Mouse (Mus musculus) liver, embryonic 16.5 days (tissue): ENCODE measurements around the gene Rc3h2. TPM values are rescaled to one million over a fixed set of nuclear protein-coding genes. Genes with fewer than 3 reads are reported as not detected.

Experiments used
- ATAC-seq: fragments of 200-750 bp; cut with Nextera tagmentation; 2 replicates; pipeline ENCODE4 v1.8.0; 2017; ENCODE audit warnings: low read depth, mild to moderate bottlenecking, moderate number of reproducible peaks, moderate library complexity
- H3K27ac ChIP-seq: fragments of 300-500 bp; sonication (generic); 2 replicates; pipeline ENCODE4 v1.5.1; 2014; ENCODE audit warnings: mild to moderate bottlenecking, low read length
- H3K27me3 ChIP-seq: fragments of 300-500 bp; sonication (generic); 2 replicates; pipeline ENCODE4 v1.6.1; 2014; ENCODE audit warnings: low read depth, low read length, mixed read lengths; ENCODE audit not compliant: control insufficient read depth, insufficient read depth
- H3K36me3 ChIP-seq: fragments of 300-500 bp; sonication (generic); 2 replicates; pipeline ENCODE4 v1.6.1; 2014; ENCODE audit warnings: mild to moderate bottlenecking; ENCODE audit not compliant: control insufficient read depth, insufficient read depth
- H3K4me1 ChIP-seq: fragments of 300-500 bp; sonication (generic); 2 replicates; pipeline ENCODE4 v1.6.1; 2014; ENCODE audit warnings: low read depth, low read length, mixed read lengths; ENCODE audit not compliant: control insufficient read depth
- H3K4me2 ChIP-seq: fragments of 300-500 bp; sonication (generic); 2 replicates; pipeline ENCODE4 v1.6.1; 2014; ENCODE audit warnings: low read depth, low read length, mixed read lengths
- H3K4me3 ChIP-seq: fragments of 300-500 bp; sonication (generic); 2 replicates; pipeline ENCODE4 v1.5.1; 2014; ENCODE audit warnings: low read depth, mild to moderate bottlenecking, low read length
- H3K9ac ChIP-seq: fragments of 300-500 bp; sonication (generic); 2 replicates; pipeline ENCODE4 v1.6.1; 2014; ENCODE audit warnings: low read depth, low read length
- H3K9me3 ChIP-seq: fragments of 300-500 bp; sonication (generic); replicated peaks from 2 replicates; pipeline ENCODE4 v1.6.1; 2016; ENCODE audit warnings: low read length; ENCODE audit not compliant: control insufficient read depth
- WGBS: fragments of 180-500 bp; shearing (Covaris S2); extraction: QIAGEN DNeasy Blood & Tissue Kit; methylation state at CpG from one replicate; pipeline ENCODE4 v1.1.7; 2014; ENCODE audit not compliant: insufficient replicate concordance; 5-methylcytosine and 5-hydroxymethylcytosine counted together
- polyA plus RNA-seq: library from polyadenylated mRNA; unstranded; fragments of >200 nt; fragmentation: Nextera tagmentation; extraction: Ambion mirVana; gene quantifications from 2 replicates; pipeline ENCODE4 v1.2.1, GENCODE M21; 2015

Gene Rc3h2
- polyA plus RNA-seq, result 4.2 and 4.6 TPM in 2 replicates

DNA sequence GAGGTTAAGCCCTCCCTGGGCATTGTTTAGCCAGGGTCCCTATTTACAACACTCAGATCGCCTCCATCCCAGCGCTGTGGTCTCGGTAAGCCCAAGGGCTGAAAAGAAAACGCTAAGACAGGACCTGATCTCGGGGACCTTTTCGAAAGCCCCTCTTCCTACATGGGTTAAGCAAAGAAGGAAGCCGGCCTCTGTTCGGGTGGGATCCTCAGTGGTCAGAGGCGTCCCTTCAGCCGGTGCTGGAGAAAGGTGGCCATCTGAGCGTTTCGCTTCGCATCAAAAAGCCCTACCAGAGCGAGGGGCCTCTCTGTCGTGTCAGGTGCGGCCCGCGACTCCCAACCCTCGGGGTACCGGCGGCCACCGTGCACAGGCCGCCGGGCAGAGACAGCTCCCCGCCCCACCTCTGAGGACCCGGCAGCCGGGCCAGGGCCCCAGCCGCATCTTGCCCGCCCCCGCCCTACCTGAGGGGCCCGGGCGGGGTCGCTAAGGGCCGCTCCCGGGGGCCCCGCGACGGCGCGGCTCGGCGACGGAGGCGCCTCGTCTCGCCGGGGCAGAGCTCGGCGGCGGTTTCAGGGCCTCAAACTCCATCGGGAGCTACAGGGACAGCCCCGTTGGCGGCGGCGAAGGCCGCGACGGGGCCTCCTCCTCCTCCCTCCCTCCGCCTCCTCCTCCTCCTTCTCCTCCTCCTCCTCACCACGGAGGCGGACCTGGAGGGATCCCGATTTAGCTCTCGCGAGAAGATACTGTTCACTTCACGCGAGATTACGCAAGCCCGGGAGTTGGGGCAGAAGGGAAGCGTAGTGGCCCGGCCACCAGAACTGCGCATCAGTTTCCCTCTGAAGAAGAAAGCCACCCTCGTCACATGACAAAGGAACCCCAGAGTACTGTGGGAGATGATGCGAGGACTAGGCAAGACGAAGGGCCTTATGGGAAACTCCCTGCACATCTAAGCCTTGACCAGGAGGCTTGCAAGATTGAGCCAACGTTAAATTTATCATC, at the start of gene Rc3h2:
TSS of gene Rc3h2 (minus strand) at position 598 of the 999 bp plus-strand sequence.
- H3K4me3 ChIP-seq, result peak within 1 kb of the TSS; percentile 88
- whole genome bisulfite sequencing, result under 1% methylated on average over 70 of the region's 75 CpGs
- H3K9me3 ChIP-seq, result no peaks in the 10 kb centered on the region
- ATAC-seq, result peak; percentile 96
- H3K36me3 ChIP-seq, result no peaks in the 10 kb centered on the region
- H3K27ac ChIP-seq, result peak within 1 kb of the TSS; percentile 94
- H3K4me2 ChIP-seq, result peak within 1 kb of the TSS; percentile 89
- no peaks in the 10 kb centered on the region for H3K27me3 ChIP-seq
- peak within 1 kb of the TSS; percentile 96 for H3K9ac ChIP-seq
- H3K4me1 ChIP-seq, result peaks cover 8% of the 10 kb centered on the region

DNA sequence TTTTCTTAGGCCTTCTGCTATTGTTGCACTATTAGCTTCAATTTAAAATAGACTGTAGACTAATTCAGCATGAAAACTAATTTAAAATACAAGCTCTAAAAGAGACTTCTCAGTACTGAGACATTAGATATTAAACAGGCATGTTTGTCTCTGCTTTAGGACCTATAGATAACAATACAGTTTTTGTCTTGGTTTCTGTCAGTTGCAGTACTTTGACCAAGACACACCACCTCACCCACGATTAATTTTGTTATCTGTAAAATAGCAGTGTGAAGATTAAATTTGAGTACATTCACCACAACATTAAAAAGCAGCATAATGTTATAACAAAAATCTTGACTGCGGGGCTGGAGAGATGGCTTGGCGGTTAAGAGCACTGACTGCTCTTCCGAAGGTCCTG, 43.6 kb upstream of the Rc3h2 start:
- Histone ChIP-seq H3K4me2 (no peak overlapping the region), H3K27ac (no peak overlapping the region), H3K9me3 (no peaks in the 10 kb centered on the region), H3K36me3 (peaks cover 7% of the 10 kb centered on the region), H3K27me3 (no peaks in the 10 kb centered on the region), H3K4me1 (no peaks in the 10 kb centered on the region), H3K9ac (no peak overlapping the region), H3K4me3 (no peak overlapping the region)
- WGBS, result 62% methylated on average over 4 of the region's 4 CpGs
- no peak for ATAC-seq

DNA sequence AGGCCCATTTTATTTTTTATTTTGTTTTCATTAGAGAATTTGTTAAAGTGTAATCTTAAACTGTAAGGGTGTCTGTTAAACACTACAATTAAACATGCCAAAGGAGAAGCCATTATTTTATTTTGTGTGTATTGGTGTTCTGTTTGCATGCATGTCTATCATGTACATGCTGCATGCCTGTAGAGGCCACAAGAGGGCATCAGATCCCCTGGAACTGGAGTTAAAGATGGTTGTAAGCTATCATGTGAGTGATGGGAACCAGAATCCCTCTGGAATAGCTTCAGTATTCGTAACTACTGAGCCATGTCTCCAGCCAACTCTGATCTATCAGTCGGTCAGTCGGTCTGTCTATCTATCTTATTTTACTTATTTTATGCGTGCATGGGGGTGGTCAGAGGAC, 38.0 kb upstream of the Rc3h2 start:
- no peak for ATAC-seq
- 88% methylated on average over 4 of the region's 4 CpGs for WGBS

DNA sequence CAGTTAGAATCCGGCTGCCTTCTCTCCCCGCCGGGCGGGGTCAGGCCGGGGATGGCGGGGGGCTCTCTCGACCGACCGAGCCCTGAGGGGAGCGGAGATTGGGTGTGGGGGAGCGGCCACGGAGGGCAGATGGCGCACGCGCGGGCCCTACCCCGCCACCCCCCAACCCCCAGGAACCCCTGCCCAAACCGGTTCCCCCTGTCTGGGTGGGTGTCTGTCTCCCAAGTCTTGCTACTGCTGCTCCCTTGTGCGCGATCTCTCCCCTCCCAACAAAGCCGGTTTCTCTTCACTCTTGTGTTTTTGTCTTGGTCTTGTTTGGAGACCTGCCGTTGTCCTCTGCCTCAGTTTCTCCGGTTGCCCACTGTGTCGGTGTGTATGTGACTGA, 29.7 kb upstream of the Rc3h2 start:
- ATAC-seq, result peak; percentile 44
- WGBS, result 0% methylated on average over 22 of the region's 24 CpGs
- no peaks in the 10 kb centered on the region for H3K36me3 ChIP-seq
- peak overlapping the region; percentile 92 for H3K4me2 ChIP-seq
- no peaks in the 10 kb centered on the region for H3K9me3 ChIP-seq
- peak overlapping the region; percentile 94 for H3K9ac ChIP-seq
- peak overlapping the region; percentile 75 for H3K27ac ChIP-seq
- peak overlapping the region; percentile 93 for H3K4me3 ChIP-seq
- H3K27me3 ChIP-seq, result no peaks in the 10 kb centered on the region
- H3K4me1 ChIP-seq, result peaks cover 18% of the 10 kb centered on the region

More for the DNA sequence above, 38.0 kb upstream of the Rc3h2 start:
- Histone ChIP-seq H3K27ac (no peak overlapping the region), H3K27me3 (no peaks in the 10 kb centered on the region), H3K4me2 (no peak overlapping the region), H3K9ac (no peak overlapping the region), H3K4me1 (no peaks in the 10 kb centered on the region), H3K36me3 (no peaks in the 10 kb centered on the region), H3K4me3 (no peak overlapping the region), H3K9me3 (no peaks in the 10 kb centered on the region)

DNA sequence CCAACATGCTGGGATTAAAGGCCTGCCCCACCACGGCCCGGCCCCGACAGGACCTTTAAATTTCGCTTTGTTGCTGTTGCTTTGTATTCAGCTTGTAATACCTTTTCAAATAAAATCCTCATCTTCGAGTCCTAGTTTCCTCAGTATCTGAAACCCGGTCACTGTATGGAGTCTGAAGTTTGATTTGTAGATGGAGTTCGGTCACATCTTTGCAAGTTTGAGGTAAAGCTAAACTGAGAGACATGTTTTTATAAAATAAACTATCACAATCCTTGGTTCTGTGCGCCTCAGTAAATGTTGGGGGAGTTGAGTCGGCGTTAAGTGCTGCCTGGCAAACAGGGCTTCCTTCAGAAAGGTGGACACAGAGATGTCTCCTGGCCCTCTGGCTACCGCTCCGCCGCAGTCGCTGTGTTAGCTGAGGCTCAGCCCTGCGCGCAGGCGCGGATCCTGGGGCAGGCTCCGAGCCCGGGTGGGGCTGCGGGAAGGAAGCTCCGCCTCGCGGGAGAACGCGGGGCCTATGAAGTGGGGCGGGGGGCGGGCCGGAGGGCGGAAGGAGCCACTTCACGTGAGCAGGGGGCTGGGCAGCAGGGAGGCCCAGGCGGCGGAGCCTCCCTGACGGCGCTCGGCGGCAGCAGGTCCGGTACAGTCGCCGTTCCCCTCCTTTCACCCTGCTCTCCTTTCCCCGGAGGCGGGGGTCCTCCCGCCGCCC, 29.1 kb upstream of the Rc3h2 start:
- Histone ChIP-seq H3K4me1 (peaks cover 18% of the 10 kb centered on the region), H3K27ac (peak overlapping the region; percentile 75), H3K4me3 (peak overlapping the region; percentile 93), H3K27me3 (no peaks in the 10 kb centered on the region), H3K36me3 (no peaks in the 10 kb centered on the region), H3K9me3 (no peaks in the 10 kb centered on the region), H3K9ac (peak overlapping the region; percentile 94), H3K4me2 (peak overlapping the region; percentile 92)
- peak; percentile 99 for ATAC-seq
- WGBS, result 7% methylated on average over 43 of the region's 44 CpGs

DNA sequence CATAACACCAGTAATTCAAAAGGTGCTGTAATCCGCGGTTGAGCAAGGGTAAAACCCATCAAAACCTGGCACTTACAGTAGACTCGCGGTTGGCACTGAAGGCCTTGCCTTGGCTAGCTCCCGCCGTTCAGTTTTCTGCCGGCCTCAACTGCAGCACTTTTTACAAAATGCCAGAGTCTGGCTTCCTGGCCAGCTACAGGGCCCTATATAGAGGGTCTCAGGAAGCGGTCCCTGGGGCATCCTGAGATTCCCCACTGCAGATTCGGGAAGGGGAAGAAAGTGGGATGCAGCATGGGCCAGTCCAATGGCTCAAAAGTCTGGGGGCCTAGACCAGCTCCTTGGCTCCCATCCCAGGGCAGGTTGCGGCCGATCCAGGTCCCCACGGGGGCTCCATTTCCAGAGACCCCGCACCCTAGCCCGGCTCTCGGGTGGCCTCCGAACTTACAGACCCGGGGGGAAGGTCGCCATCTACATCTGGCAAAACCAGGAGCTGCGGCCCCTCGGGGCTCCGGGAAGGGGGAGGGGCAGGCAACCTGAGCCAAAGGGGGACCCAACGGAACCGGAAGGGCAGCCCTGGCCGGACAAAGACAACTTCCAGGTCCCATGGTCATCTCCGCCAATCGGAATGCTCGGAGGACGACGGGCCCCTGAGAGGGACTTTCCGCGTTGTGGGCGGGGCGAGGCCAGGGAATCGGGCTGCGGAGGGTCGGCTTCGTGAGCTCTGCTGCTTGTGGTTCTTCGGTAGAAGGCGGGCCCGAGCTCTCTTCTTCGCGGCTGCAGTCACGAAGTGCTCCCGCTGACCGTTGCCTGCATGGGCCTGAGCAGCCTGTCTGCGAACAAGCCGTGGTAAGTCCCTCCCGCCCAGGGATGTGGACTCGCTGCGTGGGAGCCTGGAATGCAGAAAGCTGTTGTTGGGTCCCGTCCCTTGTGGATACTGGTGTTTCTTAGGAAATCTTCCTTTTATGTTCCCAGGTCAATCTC, 20.2 kb upstream of the Rc3h2 start, which contains the start of the genes Zbtb26, Zbtb6 and Rabgap1:
TSS of gene Zbtb26 (minus strand) at position 525 of the 981 bp plus-strand sequence.
TSS of gene Zbtb6 (minus strand) at position 561 of the 981 bp plus-strand sequence.
TSS of gene Rabgap1 (plus strand) at position 669 of the 981 bp plus-strand sequence.
- peak within 1 kb of the TSS; percentile 80 for H3K4me2 ChIP-seq
- ATAC-seq, result peak; percentile 99
- H3K27me3 ChIP-seq, result no peaks in the 10 kb centered on the region
- peak within 1 kb of the TSS; percentile 87 for H3K9ac ChIP-seq
- WGBS, result under 1% methylated on average over 51 of the region's 51 CpGs
- peak within 1 kb of the TSS; percentile 87 for H3K4me3 ChIP-seq
- no peaks in the 10 kb centered on the region for H3K9me3 ChIP-seq
- no peaks in the 10 kb centered on the region for H3K36me3 ChIP-seq
- H3K27ac ChIP-seq, result peak within 1 kb of the TSS; percentile 87
- H3K4me1 ChIP-seq, result peaks cover 12% of the 10 kb centered on the region

DNA sequence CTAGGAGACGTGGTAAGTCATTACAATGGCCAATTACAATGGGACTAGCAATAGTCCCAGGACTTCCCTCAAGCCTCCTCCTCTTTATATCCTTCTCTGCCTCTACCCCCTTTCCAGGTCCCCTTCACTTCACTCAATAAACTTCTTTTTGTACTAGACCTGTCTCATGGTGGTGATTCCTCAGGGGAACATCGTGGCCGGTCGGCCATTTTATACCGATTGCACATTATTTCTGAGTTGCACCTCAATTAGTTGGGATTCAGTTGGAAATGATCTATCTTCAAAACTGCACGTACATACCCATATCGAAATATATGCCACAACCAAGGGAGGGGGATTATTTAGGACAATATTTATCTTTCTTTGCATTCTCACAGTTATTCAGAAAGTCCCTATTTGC, 8.9 kb upstream of the Rc3h2 start:
- no peaks in the 10 kb centered on the region for H3K27me3 ChIP-seq
- H3K4me3 ChIP-seq, result peak overlapping the region; percentile 94
- H3K4me2 ChIP-seq, result peak overlapping the region; percentile 91
- ATAC-seq, result no peak
- H3K9ac ChIP-seq, result peak overlapping the region; percentile 91
- no peaks in the 10 kb centered on the region for H3K9me3 ChIP-seq
- H3K4me1 ChIP-seq, result peaks cover 10% of the 10 kb centered on the region
- peak overlapping the region; percentile 97 for H3K27ac ChIP-seq
- 27% methylated on average over 7 of the region's 7 CpGs for WGBS
- peaks cover 5% of the 10 kb centered on the region for H3K36me3 ChIP-seq
